Comparison of ENCODE assay signal across 9 mouse cellular contexts in the genomic region with DNA sequence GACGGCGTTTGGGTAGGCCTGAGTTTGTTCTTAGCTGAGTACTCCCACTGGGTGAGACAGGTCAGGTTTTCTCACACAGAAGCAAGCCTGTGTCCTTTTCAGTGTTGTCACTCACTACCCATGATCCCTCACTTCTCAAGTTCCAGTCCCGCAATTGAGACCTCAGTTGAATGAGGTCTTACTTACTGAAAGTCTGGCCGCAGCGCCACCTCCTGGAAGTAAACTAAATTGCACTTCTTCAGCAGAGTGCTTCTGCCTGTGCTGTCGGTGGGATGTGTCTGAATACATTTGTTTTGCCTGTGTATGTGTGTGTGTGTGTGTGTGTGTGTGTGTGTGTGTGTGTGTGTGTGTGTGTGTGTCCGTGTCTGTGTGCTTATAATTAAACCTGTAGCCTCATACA. TPM values are rescaled to one million over a fixed set of nuclear protein-coding genes. Genes with fewer than 3 reads are reported as not detected.
A peak's percentile ranks its signal among the peaks of the same experiment; 100 is the strongest.
DNase-seq lines count a peak whose midpoint lies in the region; ATAC-seq and TF ChIP-seq lines count a peak whose summit lies in the region.
"Had no signal": no experiment of that assay in that cellular context is flagged by ENCODE, and none has a peak within 500 bp of the region (broad histone marks: within the 10 kb centered on the region; RNA-seq: fewer than 3 reads in every experiment).

No protein-coding gene starts in this region.

- H3K36me3 ChIP-seq in forebrain, postnatal 0 days (ENCODE audit: insufficient read depth): no peaks in the 10 kb centered on the region
- H3K36me3 ChIP-seq in forebrain, embryonic 15.5 days: no peaks in the 10 kb centered on the region
- no peaks in the 10 kb centered on the region for H3K36me3 ChIP-seq in E14TG2a.4 (ENCODE audit: insufficient read depth, low read length)
- H3K36me3 ChIP-seq: liver, embryonic 15.5 days had no signal

- H3K27me3 ChIP-seq in forebrain, postnatal 0 days (ENCODE audit: insufficient read depth, low read length): peaks cover 3% of the 10 kb centered on the region
- no peaks in the 10 kb centered on the region; the same call in 1 of the 2 replicates for H3K27me3 ChIP-seq in forebrain, embryonic 15.5 days
- peaks cover 81% of the 10 kb centered on the region for H3K27me3 ChIP-seq in E14TG2a.4 (ENCODE audit: insufficient read depth, low read length)

- no peak overlapping the region for H3K4me2 ChIP-seq in forebrain, postnatal 0 days (ENCODE audit: low read depth)
- no peak overlapping the region for H3K4me2 ChIP-seq in forebrain, embryonic 15.5 days (replicated peaks)
- H3K4me2 ChIP-seq: liver, embryonic 15.5 days had no signal

- H3K4me1 ChIP-seq in forebrain, postnatal 0 days (ENCODE audit: insufficient read depth): peaks cover 16% of the 10 kb centered on the region
- peaks cover 38% of the 10 kb centered on the region for H3K4me1 ChIP-seq in forebrain, embryonic 15.5 days
- H3K4me1 ChIP-seq in E14TG2a.4 (replicated peaks; ENCODE audit: low read depth, low read length): peaks cover 47% of the 10 kb centered on the region

- no peak overlapping the region for H3K27ac ChIP-seq in forebrain, postnatal 0 days (ENCODE audit: low read depth, low read length)
- H3K27ac ChIP-seq in forebrain, embryonic 15.5 days (replicated peaks): no peak overlapping the region
- H3K27ac ChIP-seq: liver, embryonic 15.5 days had no signal

- no peak overlapping the region for H3K9ac ChIP-seq in forebrain, postnatal 0 days
- no peak overlapping the region for H3K9ac ChIP-seq in forebrain, embryonic 15.5 days (replicated peaks)
- H3K9ac ChIP-seq: liver, embryonic 15.5 days had no signal

- peak; percentile 49 for ATAC-seq in forebrain, postnatal 0 days
- ATAC-seq in forebrain, embryonic 15.5 days (replicated peaks): no peak
- ATAC-seq in megakaryocyte, adult 5-6 weeks (ENCODE audit: poor library complexity, severe bottlenecking): peak; percentile 83

- 17% methylated on average over 7 of the region's 7 CpGs for WGBS in forebrain, postnatal 0 days
- 15% methylated on average over 7 of the region's 7 CpGs for WGBS in forebrain, embryonic 15.5 days

- no peaks in the 10 kb centered on the region for H3K9me3 ChIP-seq in forebrain, postnatal 0 days (ENCODE audit: low read length)
- H3K9me3 ChIP-seq in forebrain, embryonic 15.5 days: no peaks in the 10 kb centered on the region
- no peaks in the 10 kb centered on the region for H3K9me3 ChIP-seq in E14TG2a.4 (ENCODE audit: low read length)
- H3K9me3 ChIP-seq: liver, embryonic 15.5 days had no signal

- DNase-seq in forebrain, postnatal 0 days: peak; percentile 86
- DNase-seq in c-Kit-positive CD71-positive TER-119-negative erythroid progenitor cells, embryonic 14.5 days (ENCODE audit: low read depth): peak; percentile 55
- peak; percentile 61 to 69 for DNase-seq in frontal cortex, postnatal 25 days (ENCODE audit: low spot score in 2 of 2)
- DNase-seq in layer of hippocampus, postnatal 10 days (ENCODE audit: low spot score in 2 of 2): peak; percentile 83 to 85
- DNase-seq in spleen, postnatal 4 days (ENCODE audit: low spot score in 2 of 2): peak; percentile 58 to 83

- H3K4me3 ChIP-seq in forebrain, postnatal 0 days (ENCODE audit: low read depth, low read length): no peak overlapping the region
- H3K4me3 ChIP-seq in forebrain, embryonic 15.5 days: no peak overlapping the region
- no peak overlapping the region for H3K4me3 ChIP-seq in E14TG2a.4 (replicated peaks; ENCODE audit: low read length)
- H3K4me3 ChIP-seq: liver, embryonic 15.5 days had no signal

- TF ChIP-seq CTCF in forebrain, postnatal 0 days (IDR thresholded peaks at IDR 0.05; ENCODE audit: low read depth): peak; percentile 93
- TF ChIP-seq CTCF in E14TG2a.4 (conservative IDR thresholded peaks at IDR 0.05; ENCODE audit: low read length): peak; percentile 70

RNA-seq across cellular contexts. Expression of gene Msx3, which starts 14.2 kb away (rescaled TPM):
- total RNA-seq in forebrain, postnatal 0 days (2014; rRNA removed): 0.48 and 1.2 TPM in 2 replicates
- 0.53 and 1.5 TPM in 2 replicates for polyA plus RNA-seq in forebrain, postnatal 0 days (2015; fragmentation: Nextera tagmentation; extraction: Ambion mirVana)
- 0.73 TPM in 2 replicates for polyA plus RNA-seq in forebrain, embryonic 15.5 days (2015; fragmentation: Nextera tagmentation; extraction: Ambion mirVana)
- under 1 TPM; 0.16 to 0.20 TPM for total RNA-seq in layer of hippocampus, postnatal 10 days (2021)
- not detected in 2 replicates for total RNA-seq in megakaryocyte, adult 5-6 weeks (2015)
- total RNA-seq in megakaryocyte, adult 5-6 weeks (2017): not detected in 2 replicates
- polyA plus RNA-seq: liver, embryonic 15.5 days had no signal

RNA-seq across cellular contexts. Expression of gene Caly, which starts 19.3 kb away (rescaled TPM):
- total RNA-seq in forebrain, postnatal 0 days (2014; rRNA removed): 259 and 284 TPM in 2 replicates
- 348 and 396 TPM in 2 replicates for polyA plus RNA-seq in forebrain, postnatal 0 days (2015; fragmentation: Nextera tagmentation; extraction: Ambion mirVana)
- 108 and 117 TPM in 2 replicates for polyA plus RNA-seq in forebrain, embryonic 15.5 days (2015; fragmentation: Nextera tagmentation; extraction: Ambion mirVana)
- total RNA-seq in layer of hippocampus, postnatal 10 days (2021): 100 to 1,000 TPM; 247 to 252 TPM
- not detected in 2 replicates for total RNA-seq in megakaryocyte, adult 5-6 weeks (2015)
- total RNA-seq in megakaryocyte, adult 5-6 weeks (2017): not detected in 2 replicates
- polyA plus RNA-seq: liver, embryonic 15.5 days had no signal

RNA-seq across cellular contexts. Expression of gene Tubgcp2, which starts 26.6 kb away (rescaled TPM):
- 67.3 and 79.8 TPM in 2 replicates for total RNA-seq in forebrain, postnatal 0 days (2014; rRNA removed)
- 57.8 and 68.1 TPM in 2 replicates for polyA plus RNA-seq in forebrain, postnatal 0 days (2015; fragmentation: Nextera tagmentation; extraction: Ambion mirVana)
- 69.0 and 69.2 TPM in 2 replicates for polyA plus RNA-seq in forebrain, embryonic 15.5 days (2015; fragmentation: Nextera tagmentation; extraction: Ambion mirVana)
- total RNA-seq in layer of hippocampus, postnatal 10 days (2021): 10 to 100 TPM; 40.8 TPM
- 17.8 and 18.8 TPM in 2 replicates for total RNA-seq in megakaryocyte, adult 5-6 weeks (2015)
- 29.7 and 36.7 TPM in 2 replicates for total RNA-seq in megakaryocyte, adult 5-6 weeks (2017)

RNA-seq across cellular contexts. Expression of gene Zfp511, which starts 26.9 kb away (rescaled TPM):
- total RNA-seq in forebrain, postnatal 0 days (2014; rRNA removed): 49.8 and 56.1 TPM in 2 replicates
- polyA plus RNA-seq in forebrain, postnatal 0 days (2015; fragmentation: Nextera tagmentation; extraction: Ambion mirVana): 66.1 and 74.3 TPM in 2 replicates
- 55.8 and 56.6 TPM in 2 replicates for polyA plus RNA-seq in forebrain, embryonic 15.5 days (2015; fragmentation: Nextera tagmentation; extraction: Ambion mirVana)
- 10 to 100 TPM; 22.3 to 24.9 TPM for total RNA-seq in layer of hippocampus, postnatal 10 days (2021)
- total RNA-seq in megakaryocyte, adult 5-6 weeks (2015): 32.2 and 34.0 TPM in 2 replicates
- 19.9 and 22.8 TPM in 2 replicates for total RNA-seq in megakaryocyte, adult 5-6 weeks (2017)

RNA-seq across cellular contexts. Expression of gene Prap1, which starts 30.1 kb away (rescaled TPM):
- total RNA-seq in forebrain, postnatal 0 days (2014; rRNA removed): not detected in 2 replicates
- polyA plus RNA-seq in forebrain, postnatal 0 days (2015; fragmentation: Nextera tagmentation; extraction: Ambion mirVana): not detected in 2 replicates
- polyA plus RNA-seq in forebrain, embryonic 15.5 days (2015; fragmentation: Nextera tagmentation; extraction: Ambion mirVana): not detected in 2 replicates
- not detected for total RNA-seq in layer of hippocampus, postnatal 10 days (2021)
- total RNA-seq in megakaryocyte, adult 5-6 weeks (2015): not detected in 2 replicates
- not detected in 2 replicates for total RNA-seq in megakaryocyte, adult 5-6 weeks (2017)

Comparison
In these comparisons a context has a peak if more than half of its experiments do, and no peak if none do; other contexts are left out.
1. RNA of gene Caly, which starts 19.3 kb away (total RNA-seq): 259 to 284 TPM in forebrain, postnatal 0 days and 247 to 252 TPM in layer of hippocampus, postnatal 10 days; not detected in megakaryocyte, adult 5-6 weeks; every median in the first group is over 100 times any median in the second.
2. Peak in every context shown above with its lines, with median percentiles within 50 percentile points of each other: DNase-seq.